Mouse (Mus musculus) neural tube, embryonic 10.5 days (tissue): ENCODE data around the gene Gm45618.
"Not testable (repeated sequence)": the region's sequence is repeated elsewhere in the genome, so short reads cannot be mapped to it uniquely, and the experiment has no call there.

Experiments used
- DNase-seq: peaks from one replicate; pipeline ENCODE4 v3.0.0-alpha.2; 2017; ENCODE audit warnings: low spot score; ENCODE audit errors: extremely low spot score

The Gm45618 gene

GRCm38 (mm10) chr7:142120629-142121028 is at the start of gene Gm45618:
Gm45618 (minus strand) TSS chr7:142120729.
- DNase-seq = not testable (repeated sequence)

- DNase-seq = no peak
Measured at GRCm38 (mm10) chr7:142169836-142170235, 49.3 kb upstream of the Gm45618 start.

GRCm38 (mm10) chr7:142165639-142166038 is 45.1 kb upstream of the Gm45618 start, which contains the start of gene Gm4553:
Gm4553 (minus strand) TSS chr7:142165739.
- DNase-seq = not testable (repeated sequence)

GRCm38 (mm10) chr7:142159366-142159765 is 38.8 kb upstream of the Gm45618 start:
- no peak for DNase-seq

GRCm38 (mm10) chr7:142157013-142157412 is 36.5 kb upstream of the Gm45618 start, which contains the start of gene Gm29735:
Gm29735 (minus strand) TSS chr7:142157113.
- DNase-seq = not testable (repeated sequence)

- DNase-seq = no peak
Measured at GRCm38 (mm10) chr7:142155308-142155707, 34.8 kb upstream of the Gm45618 start.

DNA sequence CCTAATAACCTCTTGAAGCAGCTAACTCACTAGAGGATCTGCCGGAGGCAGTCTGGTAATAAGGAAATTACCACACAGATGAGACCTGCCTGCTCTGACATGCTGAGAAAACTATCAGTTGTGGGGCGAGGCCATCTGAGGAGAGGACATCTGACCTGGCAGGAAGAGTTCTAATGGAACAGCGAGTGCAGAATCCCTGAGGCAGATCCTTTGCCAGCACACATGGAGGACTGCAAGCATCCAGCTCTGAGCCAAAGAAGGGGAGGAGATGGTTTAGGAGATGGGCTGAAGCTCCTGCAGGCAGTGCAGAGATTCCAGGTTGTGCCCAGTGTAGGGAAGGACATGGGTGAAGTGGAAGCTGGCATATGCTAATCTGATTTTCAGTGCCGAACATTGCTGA is 31.7 kb upstream of the Gm45618 start:
- DNase-seq = no peak

DNA sequence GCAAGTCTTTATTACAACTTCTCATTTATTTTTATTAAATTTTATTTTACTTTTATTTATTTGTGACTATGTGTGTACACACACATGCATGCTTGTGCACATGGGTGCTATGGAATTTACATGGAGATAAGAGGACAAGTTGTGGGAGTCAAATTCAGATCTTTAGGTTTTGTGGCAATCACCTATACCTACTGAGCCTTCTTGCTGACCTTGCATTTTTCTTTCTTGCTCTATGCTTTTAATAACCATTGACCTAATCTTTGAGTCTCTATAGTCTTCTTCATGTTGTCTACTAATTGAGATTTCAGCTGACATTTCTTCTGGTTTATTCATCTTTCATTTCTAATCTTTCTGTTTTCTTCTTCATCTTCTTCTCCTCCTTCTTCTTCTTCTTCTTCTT is 28.1 kb upstream of the Gm45618 start:
- DNase-seq = no peak

DNA sequence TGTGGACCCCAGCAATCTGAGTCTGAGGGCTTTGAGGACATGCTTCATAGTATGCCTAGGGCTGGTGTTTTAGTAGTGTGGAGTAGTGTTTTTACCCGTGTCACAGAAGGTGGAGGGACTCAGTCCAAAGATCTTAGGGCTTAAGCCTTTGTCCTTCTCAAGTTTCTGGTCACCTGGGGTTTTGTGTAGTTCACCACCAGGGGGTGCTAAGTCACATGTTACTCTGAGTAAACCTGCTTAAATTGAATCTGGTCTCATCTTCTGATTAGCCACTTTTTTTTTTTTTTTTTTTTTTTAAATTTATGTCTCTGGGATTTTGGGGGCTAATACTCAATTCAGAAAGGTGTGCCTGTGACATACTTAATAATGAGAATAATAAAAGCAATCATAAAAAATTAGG is 25.5 kb upstream of the Gm45618 start:
- DNase-seq = peak; percentile 35

DNA sequence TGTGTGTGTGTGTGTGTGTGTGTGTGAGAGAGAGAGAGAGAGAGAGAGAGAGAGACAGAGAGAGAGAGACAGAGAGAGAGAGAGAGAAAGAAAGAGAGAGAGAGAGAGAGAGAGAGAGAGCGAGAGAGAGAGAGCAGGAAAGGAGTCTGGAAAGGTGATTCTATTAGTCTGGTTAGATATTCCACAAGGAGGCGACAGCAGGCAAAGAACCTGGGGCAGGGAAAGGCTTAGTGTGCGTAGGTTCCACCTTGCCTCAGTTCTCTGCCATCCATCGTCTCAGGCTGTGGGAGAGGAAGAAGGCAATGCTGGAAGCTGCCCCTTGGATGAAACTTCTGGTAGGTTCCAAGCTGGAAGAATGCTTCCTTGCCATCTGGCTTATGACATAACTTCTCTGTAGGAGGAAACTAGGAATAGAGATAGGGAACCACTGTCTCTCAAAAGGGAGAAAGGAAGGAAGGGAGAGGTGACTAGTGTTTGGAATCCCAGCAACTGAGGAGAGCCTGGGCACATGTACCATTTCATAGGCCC is 24.9 kb upstream of the Gm45618 start:
- DNase-seq = no peak

GRCm38 (mm10) chr7:142144507-142144906 is 24.0 kb upstream of the Gm45618 start, which contains the start of gene Gm45337:
Gm45337 (minus strand) TSS chr7:142144607.
- no peak for DNase-seq

- DNase-seq = not testable (repeated sequence)
Measured at GRCm38 (mm10) chr7:142143506-142144010, 23.0 kb upstream of the Gm45618 start.

GRCm38 (mm10) chr7:142140696-142141095 is 20.2 kb upstream of the Gm45618 start:
- no peak for DNase-seq

DNA sequence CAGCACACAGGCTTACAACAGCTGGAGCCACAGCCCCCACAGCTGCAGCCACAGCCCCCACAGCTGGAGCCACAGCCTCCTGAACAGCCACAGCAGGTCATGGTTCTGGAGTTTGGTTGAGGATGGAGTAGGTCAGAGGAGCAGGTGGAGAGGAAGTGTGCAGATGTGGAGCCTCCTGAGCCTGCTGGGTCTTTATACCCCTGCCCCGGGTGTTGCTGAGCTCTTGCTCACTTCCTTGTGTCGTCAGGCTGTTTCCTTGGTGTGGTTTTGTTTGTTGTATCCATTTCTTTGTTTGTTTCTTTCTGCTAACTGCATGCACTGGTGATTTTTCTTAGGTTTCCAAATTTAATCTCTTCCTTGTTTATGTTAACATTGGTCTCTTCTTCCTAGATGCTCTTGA is 15.4 kb upstream of the Gm45618 start, which contains the start of gene Gm39115:
Gene Gm39115 (minus strand): TSS at position 101 of the 400 bp plus-strand sequence.
- not testable (repeated sequence) for DNase-seq

GRCm38 (mm10) chr7:142134206-142134995 is 13.9 kb upstream of the Gm45618 start:
- DNase-seq = no peak

DNA sequence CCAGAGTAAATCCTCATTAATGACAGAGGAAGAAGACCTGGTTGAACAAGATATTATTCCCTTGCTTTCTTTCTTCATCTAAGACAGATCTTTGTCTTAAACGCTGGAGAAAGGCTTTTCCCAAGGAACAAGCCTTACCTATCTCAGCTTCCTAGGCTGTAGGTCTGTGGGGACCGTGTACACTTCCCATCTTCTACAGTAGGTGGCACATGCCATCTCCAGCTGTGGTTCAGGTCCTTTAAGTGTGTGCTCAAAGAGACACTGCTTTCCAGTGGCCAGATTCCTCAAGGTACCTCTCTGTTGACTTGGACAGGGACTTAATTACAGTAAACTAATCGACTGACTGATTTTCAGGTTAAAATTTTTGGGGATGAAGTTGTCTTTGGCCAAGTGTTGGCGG is 8.3 kb upstream of the Gm45618 start:
- DNase-seq = no peak

GRCm38 (mm10) chr7:142119632-142120031 is 897 bp downstream of the Gm45618 start:
- no peak for DNase-seq

DNA sequence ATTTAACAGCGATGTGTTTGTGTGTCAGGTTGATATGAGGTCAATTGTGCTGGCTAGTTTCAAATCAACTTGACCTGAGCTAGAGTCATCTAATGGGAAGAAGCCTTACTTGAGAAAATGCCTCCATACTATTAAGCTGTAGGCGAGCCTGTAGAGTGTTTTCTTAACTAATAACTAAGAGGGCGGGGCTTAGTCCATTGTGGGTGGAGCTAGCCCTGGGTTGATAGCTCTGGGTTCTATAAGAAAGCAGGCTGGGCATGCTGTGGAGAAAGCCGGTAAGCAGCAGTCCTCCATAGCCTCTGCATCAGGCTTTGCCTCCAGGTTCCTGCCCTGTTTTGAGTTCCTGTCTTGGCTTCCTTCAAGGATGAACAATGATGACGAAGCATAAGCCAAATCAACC is 15.8 kb downstream of the Gm45618 start:
- DNase-seq = no peak

- peak; percentile 74 for DNase-seq
Measured at GRCm38 (mm10) chr7:142097776-142098175, 22.8 kb downstream of the Gm45618 start.

- no peak for DNase-seq
Measured at GRCm38 (mm10) chr7:142096701-142097100, 23.8 kb downstream of the Gm45618 start.

DNA sequence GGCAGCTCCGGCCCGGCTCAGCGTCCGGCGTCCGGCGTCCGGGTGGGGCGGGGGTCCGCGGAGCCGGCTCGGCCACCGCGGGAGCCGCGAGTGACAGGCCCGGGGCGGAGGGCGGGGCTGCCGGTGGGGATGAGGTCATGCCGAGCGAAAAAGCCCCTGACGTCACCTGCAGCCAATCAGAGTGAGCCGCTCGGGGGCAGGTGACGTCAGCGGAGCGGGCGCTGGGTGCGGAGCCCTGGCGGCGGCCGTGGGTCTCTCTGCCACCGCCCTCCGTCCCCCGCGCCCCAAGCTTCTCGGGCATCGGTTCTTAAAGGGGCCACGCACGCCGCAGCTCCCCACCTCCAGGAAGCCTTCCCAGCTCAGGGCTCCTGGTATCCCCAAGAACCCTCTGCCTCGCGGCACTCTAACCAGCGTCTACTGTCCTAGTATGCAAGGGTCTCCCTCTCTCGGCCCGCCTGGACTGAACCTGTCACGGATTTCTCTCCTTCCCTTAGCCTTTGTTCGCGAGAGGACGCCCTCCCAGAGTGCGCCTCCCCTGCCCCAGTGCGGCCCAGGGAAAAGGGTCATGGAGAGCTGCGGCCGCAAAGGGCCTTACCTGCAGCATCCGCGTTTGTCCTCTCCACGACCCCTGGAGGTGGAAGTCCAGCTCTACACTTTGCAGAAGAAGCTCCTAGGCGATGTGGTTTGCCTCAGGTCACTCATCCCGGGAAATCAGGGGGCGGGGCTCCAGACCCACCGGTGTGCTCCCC is 25.2 kb downstream of the Gm45618 start, which contains the start of gene Dusp8:
Gene Dusp8 (minus strand): TSS at position 661 of the 749 bp plus-strand sequence.
- DNase-seq = peak; percentile 91
